Mouse (Mus musculus): ENCODE data around the gene Cpe. TPM values are rescaled to one million over a fixed set of nuclear protein-coding genes. Genes with fewer than 3 reads are reported as not detected.

The Cpe gene
- total RNA-seq, 2 experiments from 2014 or later, result 96.8 to 101 TPM

GRCm38 (mm10) chr8:64578221-64578620 is 114.6 kb downstream of the Cpe start:
- no peak for DNase-seq (ENCODE audit: low spot score in 2 of 2)

DNA sequence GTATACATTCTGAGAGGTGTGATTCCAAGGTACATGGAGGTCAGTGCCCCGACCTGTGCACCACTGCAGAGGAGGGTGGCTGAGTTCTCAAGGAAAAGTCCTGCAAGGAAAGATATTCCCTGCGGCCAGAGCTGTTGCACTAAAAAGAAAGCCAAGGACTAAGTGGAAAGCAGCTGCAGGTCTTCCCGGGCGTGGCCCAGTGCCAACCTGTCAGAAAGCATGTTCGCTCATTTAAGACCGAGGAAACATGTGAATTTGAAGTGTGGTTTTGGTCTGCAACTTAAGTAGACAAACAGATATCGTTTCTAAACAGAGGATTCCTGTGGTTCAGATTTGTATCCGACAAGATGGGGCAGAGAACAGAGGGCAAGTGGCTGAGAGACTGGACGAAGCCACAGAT is 117.9 kb downstream of the Cpe start:
- peak; percentile 20 to 31 for DNase-seq (ENCODE audit: low spot score in 2 of 2)

DNA sequence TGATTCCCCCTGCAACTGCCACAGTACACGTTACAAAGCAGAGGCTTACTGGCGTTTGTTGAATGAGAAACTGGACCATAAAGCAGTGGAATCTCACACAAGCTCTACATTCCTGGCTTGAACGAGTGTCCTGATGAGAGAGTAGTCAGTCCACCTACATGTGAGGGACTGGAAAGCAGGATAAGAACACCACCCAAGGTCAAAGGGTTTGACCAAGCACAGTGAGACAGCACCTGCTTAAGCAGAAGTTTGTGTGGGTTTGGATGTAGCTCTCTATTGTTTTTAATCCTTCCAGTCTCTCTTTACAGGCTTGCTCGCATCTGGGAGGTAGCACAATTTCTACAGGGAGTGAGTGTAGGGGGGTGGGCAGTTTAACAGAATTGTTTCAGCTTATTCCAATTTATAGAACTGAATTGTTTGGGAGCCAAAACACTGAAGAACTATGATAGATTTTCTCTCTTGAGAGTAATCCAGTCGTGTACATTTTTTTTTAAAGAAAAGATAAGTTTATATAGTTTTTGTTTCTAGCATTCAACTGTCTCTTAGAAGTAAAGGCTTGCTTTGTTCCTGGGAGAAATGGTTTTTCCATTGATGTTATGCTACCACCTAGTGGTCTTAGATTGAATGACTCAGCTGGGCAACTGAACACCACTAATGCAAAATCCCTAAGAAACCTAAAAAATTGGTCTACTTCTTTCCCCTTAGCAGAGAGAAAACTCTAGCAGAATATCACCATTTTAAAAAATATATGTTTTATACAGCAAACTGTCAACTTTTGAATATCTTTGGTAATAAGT is 144.6 kb downstream of the Cpe start:
- no peak for DNase-seq (ENCODE audit: low spot score in 2 of 2)

- DNase-seq (ENCODE audit: low spot score in 2 of 2), result no peak
Measured at GRCm38 (mm10) chr8:64543441-64543840, 149.4 kb downstream of the Cpe start.

Other genes starting within 250 kb of the Cpe start
- 10 to 100 TPM; 21.2 to 27.4 TPM for gene Msmo1, start 40.7 kb upstream of the Cpe start, total RNA-seq (2021)
- gene Klhl2, start 157.0 kb upstream of the Cpe start, total RNA-seq (2021), result 1 to 10 TPM; 7.9 to 10.0 TPM

Measured in gastrocnemius, postnatal 4 days (tissue).